Mouse (Mus musculus) hindbrain, embryonic 16.5 days (tissue): ENCODE measurements at regions not wholly inside any gene's neighbourhood (a gene's known extent, or its start where the extent isn't known, plus 50 kb on each side); places are given as distances from the start of the nearest gene placed in this dataset.

ENCODE experiments used
- ATAC-seq: fragments of 200-750 bp; cut with Nextera tagmentation; 2 replicates; pipeline ENCODE4 v1.8.0; 2017; ENCODE audit warnings: moderate TSS enrichment, moderate library complexity
- H3K27ac ChIP-seq: fragments of 300-500 bp; sonication (generic); 2 replicates; pipeline ENCODE4 v1.5.1; 2014; ENCODE audit warnings: low read depth, mild to moderate bottlenecking, control low read depth, low read length, moderate library complexity
- H3K27me3 ChIP-seq: fragments of 300-500 bp; sonication (generic); replicated peaks from 2 replicates; pipeline ENCODE4 v1.6.1; 2014; ENCODE audit warnings: low read length; ENCODE audit not compliant: control insufficient read depth, insufficient read depth
- H3K36me3 ChIP-seq: fragments of 300-500 bp; sonication (generic); 2 replicates; pipeline ENCODE4 v1.6.1; 2014; ENCODE audit warnings: mild to moderate bottlenecking, low read length, moderate library complexity, mixed read lengths; ENCODE audit not compliant: control insufficient read depth, insufficient read depth
- H3K4me1 ChIP-seq: fragments of 300-500 bp; sonication (generic); 2 replicates; pipeline ENCODE4 v1.6.1; 2014; ENCODE audit warnings: low read depth, low read length; ENCODE audit not compliant: control insufficient read depth, insufficient read depth
- H3K4me2 ChIP-seq: fragments of 300-500 bp; sonication (generic); 2 replicates; pipeline ENCODE4 v1.6.1; 2014; ENCODE audit warnings: mild to moderate bottlenecking, low read length, control low read depth, moderate library complexity
- H3K4me3 ChIP-seq: fragments of 300-500 bp; sonication (generic); 2 replicates; pipeline ENCODE4 v1.5.1; 2014; ENCODE audit warnings: mild to moderate bottlenecking, low read length, control low read depth, moderate library complexity
- H3K9ac ChIP-seq: fragments of 300-500 bp; sonication (generic); 2 replicates; pipeline ENCODE4 v1.6.1; 2014; ENCODE audit warnings: low read depth, mild to moderate bottlenecking, control low read depth, low read length, moderate library complexity
- H3K9me3 ChIP-seq: fragments of 300-500 bp; sonication (generic); 2 replicates; pipeline ENCODE4 v1.6.1; 2014; ENCODE audit warnings: mild to moderate bottlenecking, low read length, moderate library complexity; ENCODE audit not compliant: control insufficient read depth
- WGBS: fragments of 180-500 bp; shearing (Covaris S2); extraction: QIAGEN DNeasy Blood & Tissue Kit; methylation state at CpG from one replicate; pipeline ENCODE4 v1.1.7; 2014; 5-methylcytosine and 5-hydroxymethylcytosine counted together

GRCm38 (mm10) chr2:159163985-159164384 is 369.4 kb downstream of the Dhx35 start:
- H3K4me1 ChIP-seq: no peaks in the 10 kb centered on the region
- H3K4me3 ChIP-seq: no peak overlapping the region
- ATAC-seq: no peak
- 42% methylated on average over 7 of the region's 7 CpGs for WGBS
- no peaks in the 10 kb centered on the region for H3K36me3 ChIP-seq
- no peak overlapping the region for H3K9ac ChIP-seq
- H3K9me3 ChIP-seq: no peaks in the 10 kb centered on the region
- no peak overlapping the region for H3K27ac ChIP-seq
- H3K4me2 ChIP-seq: no peak overlapping the region
- H3K27me3 ChIP-seq: no peaks in the 10 kb centered on the region

GRCm38 (mm10) chr2:159168553-159169064 is 374.0 kb downstream of the Dhx35 start:
- Histone ChIP-seq H3K27me3 (no peaks in the 10 kb centered on the region), H3K4me3 (no peak overlapping the region), H3K9ac (no peak overlapping the region), H3K27ac (no peak overlapping the region), H3K4me1 (no peaks in the 10 kb centered on the region), H3K4me2 (no peak overlapping the region), H3K9me3 (no peaks in the 10 kb centered on the region), H3K36me3 (no peaks in the 10 kb centered on the region)
- ATAC-seq: no peak
- 71% methylated on average over 7 of the region's 7 CpGs for WGBS

- no peaks in the 10 kb centered on the region for H3K27me3 ChIP-seq
- H3K9me3 ChIP-seq: no peaks in the 10 kb centered on the region
- H3K27ac ChIP-seq: no peak overlapping the region
- no peaks in the 10 kb centered on the region for H3K4me1 ChIP-seq
- 52% methylated on average over 7 of the region's 7 CpGs for WGBS
- no peak overlapping the region for H3K4me2 ChIP-seq
- H3K4me3 ChIP-seq: no peak overlapping the region
- no peak overlapping the region for H3K9ac ChIP-seq
- H3K36me3 ChIP-seq: no peaks in the 10 kb centered on the region
- no peak for ATAC-seq
Measured at GRCm38 (mm10) chr2:159196156-159196555, 401.5 kb downstream of the Dhx35 start.

- Histone ChIP-seq H3K36me3 (no peaks in the 10 kb centered on the region), H3K9me3 (no peaks in the 10 kb centered on the region), H3K27me3 (no peaks in the 10 kb centered on the region), H3K27ac (no peak overlapping the region), H3K9ac (no peak overlapping the region), H3K4me2 (no peak overlapping the region), H3K4me3 (no peak overlapping the region), H3K4me1 (no peaks in the 10 kb centered on the region)
- 25% methylated on average over 2 of the region's 2 CpGs for WGBS
- ATAC-seq: no peak
Measured at GRCm38 (mm10) chr2:159232266-159232665, 437.7 kb downstream of the Dhx35 start.

GRCm38 (mm10) chr2:159235000-159235399 is 440.4 kb downstream of the Dhx35 start:
- ATAC-seq: no peak
- Histone ChIP-seq H3K9ac (no peak overlapping the region), H3K27me3 (no peaks in the 10 kb centered on the region), H3K4me2 (no peak overlapping the region), H3K36me3 (no peaks in the 10 kb centered on the region), H3K4me3 (no peak overlapping the region), H3K4me1 (no peaks in the 10 kb centered on the region), H3K27ac (no peak overlapping the region), H3K9me3 (no peaks in the 10 kb centered on the region)
- 23% methylated on average over 6 of the region's 6 CpGs for WGBS

- Histone ChIP-seq H3K27me3 (no peaks in the 10 kb centered on the region), H3K4me1 (no peaks in the 10 kb centered on the region), H3K9me3 (no peaks in the 10 kb centered on the region), H3K4me3 (no peak overlapping the region), H3K4me2 (no peak overlapping the region), H3K9ac (no peak overlapping the region), H3K27ac (no peak overlapping the region), H3K36me3 (no peaks in the 10 kb centered on the region)
- WGBS: 70% methylated on average over 6 of the region's 6 CpGs
- ATAC-seq: no peak
Measured at GRCm38 (mm10) chr2:159250065-159250464, 455.5 kb downstream of the Dhx35 start.

GRCm38 (mm10) chr2:159250993-159251665 is 456.5 kb downstream of the Dhx35 start:
- no peak overlapping the region for H3K4me2 ChIP-seq
- no peaks in the 10 kb centered on the region for H3K27me3 ChIP-seq
- H3K4me1 ChIP-seq: no peaks in the 10 kb centered on the region
- no peak for ATAC-seq
- H3K9ac ChIP-seq: no peak overlapping the region
- H3K36me3 ChIP-seq: no peaks in the 10 kb centered on the region
- no peak overlapping the region for H3K4me3 ChIP-seq
- no peaks in the 10 kb centered on the region for H3K9me3 ChIP-seq
- H3K27ac ChIP-seq: no peak overlapping the region
- 69% methylated on average over 6 of the region's 6 CpGs for WGBS

GRCm38 (mm10) chr2:159270221-159271080 is 475.8 kb downstream of the Dhx35 start:
- no peak overlapping the region for H3K9ac ChIP-seq
- H3K4me1 ChIP-seq: no peaks in the 10 kb centered on the region
- H3K9me3 ChIP-seq: no peaks in the 10 kb centered on the region
- ATAC-seq: no peak
- no peak overlapping the region for H3K4me2 ChIP-seq
- H3K36me3 ChIP-seq: no peaks in the 10 kb centered on the region
- H3K4me3 ChIP-seq: no peak overlapping the region
- no peak overlapping the region for H3K27ac ChIP-seq
- 75% methylated on average over 10 of the region's 10 CpGs for WGBS
- H3K27me3 ChIP-seq: no peaks in the 10 kb centered on the region

GRCm38 (mm10) chr2:159278896-159279295 is 484.3 kb downstream of the Dhx35 start:
- H3K36me3 ChIP-seq: no peaks in the 10 kb centered on the region
- H3K9ac ChIP-seq: no peak overlapping the region
- no peak overlapping the region for H3K27ac ChIP-seq
- 68% methylated on average over 2 of the region's 2 CpGs for WGBS
- ATAC-seq: no peak
- H3K9me3 ChIP-seq: no peaks in the 10 kb centered on the region
- H3K4me2 ChIP-seq: no peak overlapping the region
- H3K4me3 ChIP-seq: no peak overlapping the region
- no peaks in the 10 kb centered on the region; the same call in 1 of the 2 replicates for H3K4me1 ChIP-seq
- no peaks in the 10 kb centered on the region for H3K27me3 ChIP-seq
